Mouse (Mus musculus) E14TG2a.4 (cell line): ENCODE results near the gene Olig1.

Experiments used
- H3K27me3 ChIP-seq: 2 replicates; pipeline ENCODE4 v1.6.1; 2014; ENCODE audit warnings: low read length, control low read depth; ENCODE audit not compliant: insufficient read depth
- H3K36me3 ChIP-seq: 2 replicates; pipeline ENCODE4 v1.6.1; 2014; ENCODE audit warnings: low read length, control low read depth; ENCODE audit not compliant: insufficient read depth
- H3K4me1 ChIP-seq: replicated peaks from 2 replicates; pipeline ENCODE4 v1.6.1; 2014; ENCODE audit warnings: low read depth, low read length, control low read depth
- H3K4me3 ChIP-seq: replicated peaks from 2 replicates; pipeline ENCODE4 v1.5.1; 2014; ENCODE audit warnings: mild to moderate bottlenecking, low read length
- H3K9me3 ChIP-seq: 2 replicates; pipeline ENCODE4 v1.6.1; 2014; ENCODE audit warnings: low read length, control low read depth
- CTCF ChIP-seq: conservative IDR thresholded peaks from 2 replicates; pipeline ENCODE4 v1.5.1; 2014; ENCODE audit warnings: low read length
- NANOG ChIP-seq: IDR thresholded peaks from 2 replicates; pipeline ENCODE4 v1.6.1; 2014; ENCODE audit warnings: borderline replicate concordance, low read length, mixed read lengths
- POU5F1 ChIP-seq: IDR thresholded peaks from 2 replicates; pipeline ENCODE4 v1.6.1; 2014; ENCODE audit warnings: low read length, borderline replicate concordance

Gene Olig1

GRCm38 (mm10) chr16:91269468-91270211, at the start of gene Olig1:
Gene Olig1, plus strand, starts transcription at chr16:91269772.
- peak within 1 kb of the TSS; percentile 79 for H3K4me3 ChIP-seq
- no peaks in the 10 kb centered on the region for H3K9me3 ChIP-seq
- no peaks in the 10 kb centered on the region for H3K36me3 ChIP-seq
- no peak for TF ChIP-seq NANOG
- no peak for TF ChIP-seq POU5F1
- no peak for TF ChIP-seq CTCF
- peaks cover 93% of the 10 kb centered on the region for H3K27me3 ChIP-seq
- peaks cover 24% of the 10 kb centered on the region for H3K4me1 ChIP-seq

- peaks cover 3% of the 10 kb centered on the region; the same call in 1 of the 2 replicates for H3K9me3 ChIP-seq
- no peak for TF ChIP-seq CTCF
- no peak for TF ChIP-seq NANOG
- no peak for TF ChIP-seq POU5F1
- H3K27me3 ChIP-seq = peaks cover 97% of the 10 kb centered on the region
- H3K36me3 ChIP-seq = no peaks in the 10 kb centered on the region
- peaks cover 70% of the 10 kb centered on the region for H3K4me1 ChIP-seq
- peak overlapping the region; percentile 59 for H3K4me3 ChIP-seq
Measured at GRCm38 (mm10) chr16:91222171-91222642, 47.4 kb upstream of the Olig1 start.

GRCm38 (mm10) chr16:91222643-91223271, 46.8 kb upstream of the Olig1 start:
- H3K36me3 ChIP-seq = no peaks in the 10 kb centered on the region
- peaks cover 98% of the 10 kb centered on the region for H3K27me3 ChIP-seq
- TF ChIP-seq NANOG (no peak), CTCF (no peak), POU5F1 (no peak)
- H3K9me3 ChIP-seq = peaks cover 3% of the 10 kb centered on the region; the same call in 1 of the 2 replicates
- H3K4me3 ChIP-seq = peak overlapping the region; percentile 59
- H3K4me1 ChIP-seq = peaks cover 76% of the 10 kb centered on the region

GRCm38 (mm10) chr16:91223327-91224067, 46.1 kb upstream of the Olig1 start:
- no peaks in the 10 kb centered on the region for H3K36me3 ChIP-seq
- H3K4me1 ChIP-seq = peaks cover 76% of the 10 kb centered on the region
- TF ChIP-seq CTCF (no peak), POU5F1 (no peak), NANOG (no peak)
- H3K4me3 ChIP-seq = peak overlapping the region; percentile 59; the same call in 1 of the 2 replicates
- peaks cover 99% of the 10 kb centered on the region for H3K27me3 ChIP-seq
- H3K9me3 ChIP-seq = no peaks in the 10 kb centered on the region

GRCm38 (mm10) chr16:91224068-91224402, 45.5 kb upstream of the Olig1 start:
- no peaks in the 10 kb centered on the region for H3K9me3 ChIP-seq
- peaks cover 99% of the 10 kb centered on the region for H3K27me3 ChIP-seq
- TF ChIP-seq POU5F1 (no peak), NANOG (no peak), CTCF (no peak)
- H3K4me1 ChIP-seq = peaks cover 81% of the 10 kb centered on the region
- H3K4me3 ChIP-seq = no peak overlapping the region
- H3K36me3 ChIP-seq = no peaks in the 10 kb centered on the region

- Histone ChIP-seq H3K36me3 (no peaks in the 10 kb centered on the region), H3K9me3 (no peaks in the 10 kb centered on the region), H3K27me3 (peaks cover 99% of the 10 kb centered on the region), H3K4me1 (peaks cover 75% of the 10 kb centered on the region), H3K4me3 (peak overlapping the region; percentile 69)
- TF ChIP-seq NANOG (no peak), CTCF (peak; percentile 37), POU5F1 (no peak)
Measured at GRCm38 (mm10) chr16:91224481-91225232, 44.9 kb upstream of the Olig1 start.

- TF ChIP-seq NANOG (no peak), CTCF (no peak), POU5F1 (no peak)
- H3K4me1 ChIP-seq = peaks cover 73% of the 10 kb centered on the region
- H3K4me3 ChIP-seq = peak within 1 kb of the TSS; percentile 69
- peaks cover 98% of the 10 kb centered on the region for H3K27me3 ChIP-seq
- H3K36me3 ChIP-seq = no peaks in the 10 kb centered on the region
- H3K9me3 ChIP-seq = no peaks in the 10 kb centered on the region
Measured at GRCm38 (mm10) chr16:91225233-91226037, 44.1 kb upstream of the Olig1 start, which contains the start of gene Olig2. Gene Olig2, plus strand, starts transcription at chr16:91225457.
